Mouse (Mus musculus) mature B cell (primary cell): ENCODE measurements around the gene Gm4707.
"Not testable (repeated sequence)": the region's sequence is repeated elsewhere in the genome, so short reads cannot be mapped to it uniquely, and the experiment has no call there.

Experiments used
- in situ Hi-C: fragments of 300-500 bp; cut with MboI; formaldehyde crosslinking; loops from 2 replicates; pipeline ENCODE4 v1.14.3; 2019

Gene Gm4707

GRCm38 (mm10) chr17:71459818-71460217 lies at the start of gene Gm4707:
Gm4707 (minus strand) TSS chr17:71459918.
- in situ Hi-C loops, result no loop called here

GRCm38 (mm10) chr17:71506832-71507231 lies 47.1 kb upstream of the Gm4707 start:
- in situ Hi-C loops, result no loop called here

GRCm38 (mm10) chr17:71495784-71496183 lies 36.1 kb upstream of the Gm4707 start:
- in situ Hi-C loops, result no loop called here

GRCm38 (mm10) chr17:71491332-71491686 lies 31.6 kb upstream of the Gm4707 start:
- in situ Hi-C loops, result no loop called here

- in situ Hi-C loops, result no loop called here
Observed at GRCm38 (mm10) chr17:71490666-71491331, 31.1 kb upstream of the Gm4707 start.

- in situ Hi-C loops, result no loop called here
Observed at GRCm38 (mm10) chr17:71489703-71490461, 30.2 kb upstream of the Gm4707 start.

- in situ Hi-C loops, result no loop called here
Observed at GRCm38 (mm10) chr17:71486231-71486851, 26.6 kb upstream of the Gm4707 start.

GRCm38 (mm10) chr17:71485791-71486230 lies 26.1 kb upstream of the Gm4707 start:
- in situ Hi-C loops, result no loop called here

- in situ Hi-C loops, result no loop called here
Observed at GRCm38 (mm10) chr17:71484711-71485110, 25.0 kb upstream of the Gm4707 start.

- in situ Hi-C loops, result no loop called here
Observed at GRCm38 (mm10) chr17:71483418-71484060, 23.8 kb upstream of the Gm4707 start.

- in situ Hi-C loops, result no loop called here
Observed at GRCm38 (mm10) chr17:71479381-71479901, 19.7 kb upstream of the Gm4707 start.

- in situ Hi-C loops, result no loop called here
Observed at GRCm38 (mm10) chr17:71477481-71477880, 17.8 kb upstream of the Gm4707 start.

GRCm38 (mm10) chr17:71476346-71477020 lies 16.8 kb upstream of the Gm4707 start:
- in situ Hi-C loops, result no loop called here

- in situ Hi-C loops, result no loop called here
Observed at GRCm38 (mm10) chr17:71475705-71476089, 16.0 kb upstream of the Gm4707 start.

GRCm38 (mm10) chr17:71474762-71475704 lies 15.3 kb upstream of the Gm4707 start, which contains the start of gene Smchd1:
Smchd1 (minus strand) TSS chr17:71475343.
- in situ Hi-C loops, result no loop called here

GRCm38 (mm10) chr17:71474128-71474527 lies 14.4 kb upstream of the Gm4707 start:
- in situ Hi-C loops, result no loop called here

- in situ Hi-C loops, result no loop called here
Observed at GRCm38 (mm10) chr17:71471261-71471660, 11.5 kb upstream of the Gm4707 start.

GRCm38 (mm10) chr17:71460312-71460711 lies 594 bp upstream of the Gm4707 start:
- in situ Hi-C loops, result no loop called here

GRCm38 (mm10) chr17:71457361-71457760 lies 2.4 kb downstream of the Gm4707 start:
- in situ Hi-C loops, result not testable (repeated sequence)

- in situ Hi-C loops, result no loop called here
Observed at GRCm38 (mm10) chr17:71445191-71445590, 14.5 kb downstream of the Gm4707 start.
